Mouse (Mus musculus) intestine, embryonic 16.5 days (tissue): ENCODE data around the gene Necap2. TPM values are rescaled to one million over a fixed set of nuclear protein-coding genes. Genes with fewer than 3 reads are reported as not detected.

Experiments
- ATAC-seq: fragments of 200-750 bp; cut with Nextera tagmentation; 2 replicates; pipeline ENCODE4 v1.8.0; 2017; ENCODE audit warnings: moderate TSS enrichment, moderate library complexity
- H3K27ac ChIP-seq: fragments of 300-500 bp; sonication (generic); 2 replicates; pipeline ENCODE4 v1.5.1; 2014; ENCODE audit warnings: mild to moderate bottlenecking, low read length
- H3K27me3 ChIP-seq: fragments of 300-500 bp; sonication (generic); replicated peaks from 2 replicates; pipeline ENCODE4 v1.6.1; 2014; ENCODE audit warnings: low read length, control low read depth, mixed read lengths; ENCODE audit not compliant: control insufficient read depth, insufficient read depth
- H3K36me3 ChIP-seq: fragments of 300-500 bp; sonication (generic); 2 replicates; pipeline ENCODE4 v1.6.1; 2014; ENCODE audit warnings: low read length, control low read depth; ENCODE audit not compliant: control insufficient read depth, insufficient read depth
- H3K4me1 ChIP-seq: fragments of 300-500 bp; sonication (generic); 2 replicates; pipeline ENCODE4 v1.6.1; 2014; ENCODE audit warnings: low read length, control low read depth, mixed read lengths; ENCODE audit not compliant: control insufficient read depth, insufficient read depth
- H3K4me2 ChIP-seq: fragments of 300-500 bp; sonication (generic); 2 replicates; pipeline ENCODE4 v1.6.1; 2014; ENCODE audit warnings: low read depth, low read length, control low read depth
- H3K4me3 ChIP-seq: fragments of 300-500 bp; sonication (generic); 2 replicates; pipeline ENCODE4 v1.5.1; 2014; ENCODE audit warnings: mild to moderate bottlenecking, low read length
- H3K9ac ChIP-seq: fragments of 300-500 bp; sonication (generic); 2 replicates; pipeline ENCODE4 v1.6.1; 2014; ENCODE audit warnings: low read depth, low read length
- H3K9me3 ChIP-seq: fragments of 300-500 bp; sonication (generic); 2 replicates; pipeline ENCODE4 v1.6.1; 2016; ENCODE audit warnings: low read length, control low read depth; ENCODE audit not compliant: control insufficient read depth
- WGBS: fragments of 180-500 bp; shearing (Covaris S2); extraction: QIAGEN DNeasy Blood & Tissue Kit; methylation state at CpG from one replicate; pipeline ENCODE4 v1.1.7; 2014; 5-methylcytosine and 5-hydroxymethylcytosine counted together
- polyA plus RNA-seq: library from polyadenylated mRNA; unstranded; fragments of >200 nt; fragmentation: Nextera tagmentation; extraction: Ambion mirVana; gene quantifications from 2 replicates; pipeline ENCODE4 v1.2.1, GENCODE M21; 2015

Gene Necap2
- polyA plus RNA-seq, 1 experiment from 2014 or later, result 79.6 TPM

- no peaks in the 10 kb centered on the region for H3K9me3 ChIP-seq
- no peak for ATAC-seq
- 72% methylated on average over 18 of the region's 18 CpGs for WGBS
- H3K9ac ChIP-seq, result no peak overlapping the region
- peak overlapping the region; percentile 93; the same call in 1 of the 2 replicates for H3K4me3 ChIP-seq
- no peak overlapping the region for H3K4me2 ChIP-seq
- no peaks in the 10 kb centered on the region for H3K36me3 ChIP-seq
- no peak overlapping the region for H3K27ac ChIP-seq
- H3K4me1 ChIP-seq, result peaks cover 11% of the 10 kb centered on the region
- no peaks in the 10 kb centered on the region for H3K27me3 ChIP-seq
Measured at GRCm38 (mm10) chr4:141078510-141079137, 467 bp upstream of the Necap2 start.

DNA sequence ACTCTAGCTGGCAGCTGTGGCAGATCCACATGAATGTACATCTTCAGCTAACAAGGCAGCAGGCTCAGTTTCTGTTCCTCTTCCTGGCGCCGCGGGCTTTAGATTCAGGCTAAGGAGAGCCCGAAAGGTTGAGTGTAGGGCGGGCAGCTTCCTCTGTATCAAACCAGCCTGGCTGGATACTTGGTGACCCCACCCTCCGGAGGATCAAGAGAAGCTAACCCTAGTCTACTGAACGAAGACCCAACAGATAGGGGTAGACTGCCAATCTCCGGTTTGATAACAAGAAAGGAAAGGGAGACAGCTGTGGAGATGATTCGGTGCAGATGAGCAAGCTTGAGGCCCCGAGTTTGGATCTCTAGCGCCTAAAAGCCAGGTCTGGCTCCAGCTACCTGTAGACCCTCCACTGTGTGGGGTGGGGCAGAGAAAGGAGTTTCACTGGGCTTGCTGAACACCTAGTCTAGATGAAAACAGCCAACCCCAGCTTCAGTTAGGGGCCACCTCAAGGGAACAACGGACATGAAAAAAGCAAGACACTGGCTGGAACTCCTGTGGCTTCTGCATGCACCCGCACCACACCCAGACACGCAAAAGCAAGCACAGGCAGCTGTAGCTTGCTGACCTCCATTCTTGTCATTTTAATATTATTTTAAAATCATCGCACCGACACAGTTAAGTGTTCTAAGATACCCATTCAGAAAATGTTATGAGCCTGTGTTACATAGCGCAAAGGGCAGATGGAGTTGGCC is 1.2 kb downstream of the Necap2 start:
- H3K27me3 ChIP-seq, result no peaks in the 10 kb centered on the region
- no peak for ATAC-seq
- H3K4me3 ChIP-seq, result peak overlapping the region; percentile 93
- no peak overlapping the region for H3K27ac ChIP-seq
- WGBS, result 76% methylated on average over 17 of the region's 17 CpGs
- H3K4me1 ChIP-seq, result peaks cover 11% of the 10 kb centered on the region
- H3K36me3 ChIP-seq, result no peaks in the 10 kb centered on the region
- H3K9ac ChIP-seq, result peak overlapping the region; percentile 91
- no peaks in the 10 kb centered on the region for H3K9me3 ChIP-seq
- H3K4me2 ChIP-seq, result peak overlapping the region; percentile 82

GRCm38 (mm10) chr4:141074109-141074508 is 4.0 kb downstream of the Necap2 start:
- Histone ChIP-seq H3K9me3 (no peaks in the 10 kb centered on the region), H3K4me3 (no peak overlapping the region), H3K36me3 (peaks cover 13% of the 10 kb centered on the region), H3K4me1 (peaks cover 11% of the 10 kb centered on the region), H3K9ac (no peak overlapping the region), H3K27ac (no peak overlapping the region), H3K4me2 (no peak overlapping the region), H3K27me3 (no peaks in the 10 kb centered on the region)
- WGBS, result 92% methylated on average over 4 of the region's 4 CpGs
- ATAC-seq, result no peak

- peaks cover 17% of the 10 kb centered on the region for H3K36me3 ChIP-seq
- H3K4me2 ChIP-seq, result no peak overlapping the region
- 84% methylated on average over 9 of the region's 9 CpGs for WGBS
- peaks cover 11% of the 10 kb centered on the region for H3K4me1 ChIP-seq
- H3K9ac ChIP-seq, result no peak overlapping the region
- no peaks in the 10 kb centered on the region for H3K27me3 ChIP-seq
- no peaks in the 10 kb centered on the region for H3K9me3 ChIP-seq
- no peak overlapping the region for H3K27ac ChIP-seq
- H3K4me3 ChIP-seq, result no peak overlapping the region
- ATAC-seq, result no peak
Measured at GRCm38 (mm10) chr4:141073661-141074060, 4.5 kb downstream of the Necap2 start.

GRCm38 (mm10) chr4:141072502-141072901 is 5.7 kb downstream of the Necap2 start:
- Histone ChIP-seq H3K27me3 (no peaks in the 10 kb centered on the region), H3K27ac (no peak overlapping the region), H3K9ac (no peak overlapping the region), H3K9me3 (no peaks in the 10 kb centered on the region), H3K36me3 (peaks cover 22% of the 10 kb centered on the region), H3K4me3 (no peak overlapping the region), H3K4me1 (peaks cover 10% of the 10 kb centered on the region), H3K4me2 (no peak overlapping the region)
- ATAC-seq, result no peak
- 91% methylated on average over 11 of the region's 11 CpGs for WGBS

DNA sequence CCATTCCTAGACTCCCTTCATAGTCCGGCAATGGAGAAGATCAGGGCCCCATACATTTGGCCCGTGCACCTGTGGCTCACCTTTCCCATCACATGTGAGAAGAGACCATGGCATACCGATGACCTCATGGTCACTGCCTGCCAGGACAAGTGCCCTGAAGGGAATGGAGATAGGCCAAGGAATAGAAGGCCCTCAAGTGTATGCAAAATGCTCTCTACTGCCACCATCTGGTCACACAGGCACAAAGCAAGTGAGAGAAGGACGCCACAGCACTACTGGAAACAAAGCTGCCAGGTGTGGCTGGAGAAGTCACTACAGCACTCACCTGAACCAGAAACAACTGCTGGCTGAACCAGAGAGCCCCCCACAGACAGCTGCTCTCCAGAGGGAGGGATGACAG is 8.4 kb downstream of the Necap2 start:
- ATAC-seq, result no peak; the same call in 1 of the 2 replicates
- Histone ChIP-seq H3K27me3 (no peaks in the 10 kb centered on the region), H3K4me1 (no peaks in the 10 kb centered on the region), H3K4me3 (no peak overlapping the region), H3K4me2 (no peak overlapping the region), H3K9ac (no peak overlapping the region), H3K36me3 (peaks cover 27% of the 10 kb centered on the region), H3K9me3 (no peaks in the 10 kb centered on the region), H3K27ac (no peak overlapping the region)
- 68% methylated on average over 4 of the region's 4 CpGs for WGBS

DNA sequence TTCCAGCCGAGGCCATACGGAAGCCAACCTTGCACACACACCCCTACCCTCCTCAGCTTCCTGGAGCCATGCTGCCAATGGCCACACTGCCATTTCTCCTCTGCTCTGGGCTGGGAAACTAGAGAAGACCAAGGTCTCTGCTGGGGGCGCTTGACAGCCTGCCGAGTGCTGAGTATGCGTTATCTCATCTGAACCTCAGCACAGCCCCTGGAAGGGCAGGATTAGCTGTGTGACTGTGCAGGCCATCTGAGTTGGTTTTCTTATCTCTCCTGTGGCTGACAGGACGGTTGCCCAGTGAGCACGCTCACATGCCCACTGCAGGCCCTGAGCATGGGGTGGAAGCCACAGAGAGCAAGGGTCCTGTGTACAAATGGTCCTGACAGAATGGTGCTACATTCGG is 9.5 kb downstream of the Necap2 start:
- 90% methylated on average over 8 of the region's 8 CpGs for WGBS
- H3K4me2 ChIP-seq, result no peak overlapping the region
- peaks cover 29% of the 10 kb centered on the region for H3K36me3 ChIP-seq
- H3K4me3 ChIP-seq, result no peak overlapping the region
- no peaks in the 10 kb centered on the region for H3K9me3 ChIP-seq
- no peaks in the 10 kb centered on the region for H3K4me1 ChIP-seq
- no peak for ATAC-seq
- H3K9ac ChIP-seq, result no peak overlapping the region
- H3K27me3 ChIP-seq, result no peaks in the 10 kb centered on the region
- no peak overlapping the region for H3K27ac ChIP-seq

GRCm38 (mm10) chr4:141067516-141068046 is 10.6 kb downstream of the Necap2 start:
- Histone ChIP-seq H3K9me3 (no peaks in the 10 kb centered on the region), H3K36me3 (peaks cover 29% of the 10 kb centered on the region), H3K4me1 (no peaks in the 10 kb centered on the region), H3K4me3 (no peak overlapping the region), H3K27ac (no peak overlapping the region), H3K9ac (no peak overlapping the region), H3K4me2 (no peak overlapping the region), H3K27me3 (no peaks in the 10 kb centered on the region)
- 83% methylated on average over 9 of the region's 9 CpGs for WGBS
- no peak for ATAC-seq

GRCm38 (mm10) chr4:141066709-141067515 is 11.2 kb downstream of the Necap2 start:
- no peak overlapping the region for H3K27ac ChIP-seq
- no peaks in the 10 kb centered on the region for H3K4me1 ChIP-seq
- no peak overlapping the region for H3K4me3 ChIP-seq
- H3K27me3 ChIP-seq, result no peaks in the 10 kb centered on the region
- no peak overlapping the region for H3K9ac ChIP-seq
- H3K36me3 ChIP-seq, result peaks cover 29% of the 10 kb centered on the region
- ATAC-seq, result no peak
- 70% methylated on average over 12 of the region's 12 CpGs for WGBS
- no peak overlapping the region for H3K4me2 ChIP-seq
- no peaks in the 10 kb centered on the region for H3K9me3 ChIP-seq
